Mouse (Mus musculus) heart, postnatal 0 days (tissue): ENCODE results near the gene Gm20521.

ENCODE experiments used
- CTCF ChIP-seq: IDR thresholded peaks from 2 replicates; pipeline ENCODE4 v1.5.1; 2016; ENCODE audit warnings: antibody characterized with exemption, control low read depth, low read depth
- EP300 ChIP-seq: IDR thresholded peaks from 2 replicates; pipeline ENCODE4 v1.6.1; 2016; ENCODE audit warnings: antibody characterized with exemption, low read depth

GRCm38 (mm10) chr14:54892200-54892599, 9.0 kb downstream of the Gm20521 start, which contains the start of gene Pabpn1:
- TF ChIP-seq CTCF (no peak), EP300 (no peak)
